In the genomic region with DNA sequence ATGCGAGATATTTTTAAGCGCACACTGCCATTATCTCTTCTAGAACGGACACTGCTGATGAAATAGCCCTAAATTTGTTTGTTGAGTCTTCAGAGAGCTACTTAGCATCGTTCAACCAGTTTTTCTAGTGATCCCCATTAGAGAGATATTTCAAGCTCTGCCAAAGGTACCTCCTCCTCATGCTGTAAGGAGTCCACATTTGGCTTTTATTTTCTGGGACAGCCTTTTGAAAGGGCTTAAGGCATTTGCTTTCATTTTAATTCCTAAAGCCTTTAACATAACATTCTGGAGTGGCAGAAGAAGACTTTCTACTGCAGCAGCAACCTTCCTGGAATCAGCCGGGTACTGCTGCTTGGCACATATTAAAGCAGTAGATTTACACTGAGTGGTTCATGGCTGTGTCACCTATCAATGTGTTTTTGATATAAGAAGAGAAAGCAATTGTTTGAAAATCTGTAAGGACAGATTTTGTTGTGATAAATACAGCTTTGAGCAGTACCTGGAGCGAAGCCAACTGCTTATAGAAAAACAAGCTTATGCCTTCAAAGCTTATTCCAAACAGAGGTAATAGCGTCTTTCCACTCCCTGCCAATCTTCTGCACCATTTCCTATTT, we compare ENCODE assay signal across 14 mouse cellular contexts.
DNase-seq lines count a peak whose midpoint lies in the region; ATAC-seq and TF ChIP-seq lines count a peak whose summit lies in the region.
"Had no signal": no experiment of that assay in that cellular context is flagged by ENCODE, and none has a peak within 500 bp of the region (broad histone marks: within the 10 kb centered on the region; RNA-seq: fewer than 3 reads in every experiment).

No protein-coding gene starts in this region.

- peak; percentile 78 for ATAC-seq in frontal cortex, adult (ENCODE audit: low TSS enrichment)
- ATAC-seq in forebrain, embryonic 15.5 days (replicated peaks), result peak; percentile 83
- no peak for ATAC-seq in hindbrain, postnatal 0 days
- ATAC-seq in megakaryocyte progenitor cell, adult 5-6 weeks (replicated peaks; ENCODE audit: poor library complexity), result no peak
- ATAC-seq: intestine, embryonic 15.5 days; liver, postnatal 0 days had no signal

- no peak overlapping the region for H3K4me3 ChIP-seq in forebrain, embryonic 15.5 days
- no peak overlapping the region for H3K4me3 ChIP-seq in hindbrain, postnatal 0 days (ENCODE audit: low read length)
- H3K4me3 ChIP-seq: heart, adult 2 months; intestine, embryonic 15.5 days; myocyte had no signal

- no peaks in the 10 kb centered on the region for H3K27me3 ChIP-seq in forebrain, embryonic 15.5 days
- H3K27me3 ChIP-seq in hindbrain, postnatal 0 days (ENCODE audit: insufficient read depth, low read length), result no peaks in the 10 kb centered on the region
- H3K27me3 ChIP-seq: intestine, embryonic 15.5 days had no signal

- no peak overlapping the region for H3K9ac ChIP-seq in forebrain, embryonic 15.5 days (replicated peaks)
- H3K9ac ChIP-seq in hindbrain, postnatal 0 days (replicated peaks; ENCODE audit: low read length), result no peak overlapping the region
- H3K9ac ChIP-seq: intestine, embryonic 15.5 days; liver, postnatal 0 days had no signal

- H3K27ac ChIP-seq in forebrain, embryonic 15.5 days (replicated peaks), result peak overlapping the region; percentile 82
- H3K27ac ChIP-seq in hindbrain, postnatal 0 days, result no peak overlapping the region
- H3K27ac ChIP-seq: heart, adult 2 months; intestine, embryonic 15.5 days; kidney, postnatal 0 days had no signal

- DNase-seq in frontal cortex, postnatal 14 days (ENCODE audit: low spot score in 2 of 2), result no peak
- peak; percentile 16 for DNase-seq in brain, adult 2 months (ENCODE audit: low read depth, low spot score)
- DNase-seq in hindbrain, postnatal 0 days (ENCODE audit: low spot score), result peak; percentile 24
- DNase-seq in cerebellum, adult 11-12 months, result no peak
- DNase-seq in embryo, embryonic 11 days, result no peak
- DNase-seq: cerebellum, adult 18-20 months; heart, adult 2 months; liver, postnatal 0 days had no signal

- H3K4me2 ChIP-seq in forebrain, embryonic 15.5 days (replicated peaks), result no peak overlapping the region
- H3K4me2 ChIP-seq in hindbrain, postnatal 0 days (ENCODE audit: low read depth, low read length), result no peak overlapping the region
- H3K4me2 ChIP-seq: intestine, embryonic 15.5 days had no signal

- no peaks in the 10 kb centered on the region for H3K9me3 ChIP-seq in forebrain, embryonic 15.5 days
- H3K9me3 ChIP-seq in hindbrain, postnatal 0 days (ENCODE audit: low read length), result no peaks in the 10 kb centered on the region
- H3K9me3 ChIP-seq: intestine, embryonic 15.5 days had no signal

- no peaks in the 10 kb centered on the region for H3K36me3 ChIP-seq in forebrain, embryonic 15.5 days
- H3K36me3 ChIP-seq in hindbrain, postnatal 0 days (ENCODE audit: insufficient read depth, low read length), result no peaks in the 10 kb centered on the region
- H3K36me3 ChIP-seq: intestine, embryonic 15.5 days had no signal

- TF ChIP-seq CTCF in hindbrain, postnatal 0 days (IDR thresholded peaks at IDR 0.05; ENCODE audit: low read depth), result no peak

- H3K4me1 ChIP-seq in forebrain, embryonic 15.5 days, result peaks cover 25% of the 10 kb centered on the region
- H3K4me1 ChIP-seq in hindbrain, postnatal 0 days (ENCODE audit: insufficient read depth, low read length), result no peaks in the 10 kb centered on the region
- H3K4me1 ChIP-seq: intestine, embryonic 15.5 days had no signal

- WGBS in forebrain, embryonic 15.5 days, result 37% methylated on average over 7 of the region's 7 CpGs
- 62% methylated on average over 7 of the region's 7 CpGs for WGBS in hindbrain, postnatal 0 days

Comparison
In these comparisons a context has a peak if more than half of its experiments do, and no peak if none do; other contexts are left out.
1. ATAC-seq: peak in frontal cortex, adult (single experiment) and forebrain, embryonic 15.5 days (single experiment); none in hindbrain, postnatal 0 days (single experiment) and megakaryocyte progenitor cell, adult 5-6 weeks (single experiment).
2. DNase-seq: peak in brain, adult 2 months (single experiment) and hindbrain, postnatal 0 days (single experiment); none in frontal cortex, postnatal 14 days (0 of 2), cerebellum, adult 11-12 months (single experiment) and embryo, embryonic 11 days (single experiment).